8 mouse cellular contexts compared by ENCODE assay signal in the genomic region with DNA sequence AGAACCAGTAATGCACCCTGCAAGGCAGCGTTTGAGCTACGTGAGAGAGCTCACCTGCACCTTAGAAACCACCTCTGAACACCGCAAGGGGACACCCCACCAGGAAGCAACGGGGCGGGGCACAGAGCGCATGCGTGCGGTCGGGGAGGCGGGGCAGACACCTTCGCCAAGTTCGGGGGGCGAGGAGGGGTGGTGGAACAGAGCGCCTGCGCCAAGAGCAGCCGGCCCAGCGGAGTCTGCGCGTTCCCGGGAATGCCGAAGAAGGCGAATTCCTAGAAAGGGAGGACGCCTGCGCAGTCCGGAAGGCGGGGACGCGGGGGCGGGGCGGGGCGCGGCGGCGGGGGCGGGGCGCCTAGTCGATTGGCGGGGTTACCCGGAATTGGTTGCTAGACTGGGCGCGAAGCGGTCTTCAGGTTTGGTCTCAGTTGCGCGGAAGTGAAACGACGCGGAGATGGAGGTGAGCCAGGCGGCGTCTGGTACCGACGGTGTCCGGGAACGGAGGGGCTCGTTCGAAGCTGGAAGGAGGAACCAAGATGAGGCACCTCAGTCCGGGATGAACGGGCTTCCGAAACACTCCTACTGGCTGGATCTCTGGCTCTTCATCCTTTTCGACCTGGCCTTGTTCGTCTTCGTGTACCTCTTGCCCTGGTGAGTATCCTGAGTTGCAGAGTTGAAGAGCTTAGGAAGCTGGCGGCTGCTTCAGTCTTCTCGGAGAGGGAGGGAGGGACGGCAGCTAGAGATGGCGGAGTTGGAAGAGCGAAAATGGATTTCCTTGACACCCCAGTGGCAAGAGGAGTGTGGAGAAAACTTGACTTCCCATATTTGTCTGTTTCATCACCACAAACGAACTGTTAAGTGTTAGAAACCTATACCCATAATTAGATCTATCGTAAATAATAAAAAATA. TPM values are rescaled to one million over a fixed set of nuclear protein-coding genes. Genes with fewer than 3 reads are reported as not detected.
DNase-seq lines count a peak whose midpoint lies in the region; ATAC-seq and TF ChIP-seq lines count a peak whose summit lies in the region.

Gene 1810037I17Rik (plus strand): TSS at position 195 of the 906 bp plus-strand sequence.

- H3K27me3 ChIP-seq in CH12.LX (replicated peaks), result no peaks in the 10 kb centered on the region
- H3K27me3 ChIP-seq in forebrain, embryonic 11.5 days (ENCODE audit: control insufficient read depth, insufficient read depth, low read length), result no peaks in the 10 kb centered on the region
- no peaks in the 10 kb centered on the region for H3K27me3 ChIP-seq in heart, embryonic 16.5 days (ENCODE audit: control insufficient read depth, insufficient read depth, low read length)
- H3K27me3 ChIP-seq in liver, embryonic 15.5 days, result no peaks in the 10 kb centered on the region
- H3K27me3 ChIP-seq in neural tube, embryonic 12.5 days (replicated peaks), result no peaks in the 10 kb centered on the region

- H3K36me3 ChIP-seq in CH12.LX (replicated peaks in 1 of 2; ENCODE audit: control insufficient read depth in 1 of 2, insufficient read depth in 1 of 2, low read length in 1 of 2), result peaks cover 0 to 13% of the 10 kb centered on the region in 2 experiments
- no peaks in the 10 kb centered on the region for H3K36me3 ChIP-seq in forebrain, embryonic 11.5 days (ENCODE audit: control insufficient read depth, insufficient read depth, low read length)
- H3K36me3 ChIP-seq in heart, embryonic 16.5 days (ENCODE audit: control insufficient read depth, insufficient read depth), result no peaks in the 10 kb centered on the region; the same call in 1 of the 2 replicates
- peaks cover 13% of the 10 kb centered on the region; the same call in 1 of the 2 replicates for H3K36me3 ChIP-seq in liver, embryonic 15.5 days (replicated peaks)
- H3K36me3 ChIP-seq in neural tube, embryonic 12.5 days, result peaks cover 4% of the 10 kb centered on the region; the same call in 1 of the 2 replicates

- H3K79me2 ChIP-seq in CH12.LX (replicated peaks; ENCODE audit: control insufficient read depth, extremely low read depth, insufficient read depth, poor library complexity, severe bottlenecking), result peaks cover 11% of the 10 kb centered on the region

- peak in 1 of 2 experiments; percentile 33; a peak in 1 of 4 replicates for TF ChIP-seq CTCF in CH12.LX (conservative IDR thresholded peaks at IDR 0.05 in 1 of 2, IDR thresholded peaks at IDR 0.05 in 1 of 2; ENCODE audit: low read depth in 2 of 2, low read length in 2 of 2)

- dilution Hi-C loops in CH12.LX (cut with MboI; ENCODE audit: extremely low pct_ligation_motif_present, extremely low pct_unique_long_range_greater_than_20kb, low sequenced_read_pairs), result no loop called here

- peaks cover 8 to 32% of the 10 kb centered on the region in 2 experiments for H3K4me1 ChIP-seq in CH12.LX (ENCODE audit: control insufficient read depth in 1 of 2, insufficient read depth in 2 of 2)
- H3K4me1 ChIP-seq in forebrain, embryonic 11.5 days (replicated peaks; ENCODE audit: control insufficient read depth, insufficient read depth, low read length), result peaks cover 2% of the 10 kb centered on the region; the same call in 1 of the 2 replicates
- peaks cover 14% of the 10 kb centered on the region for H3K4me1 ChIP-seq in heart, embryonic 16.5 days (ENCODE audit: control insufficient read depth, insufficient read depth, low read length)
- H3K4me1 ChIP-seq in liver, embryonic 15.5 days (replicated peaks), result peaks cover 33% of the 10 kb centered on the region
- 0 out of 2 replicates have a peak, but pooled peaks cover 5% of the 10 kb centered on the region for H3K4me1 ChIP-seq in neural tube, embryonic 12.5 days

- TF ChIP-seq EP300 in CH12.LX (IDR thresholded peaks at IDR 0.05; ENCODE audit: low read length), result no peak; the same call in 1 of the 2 replicates

- DNase-seq in CH12.LX (ENCODE audit: extremely low read depth), result peak; percentile 83
- DNase-seq in c-Kit-positive CD71-positive TER-119-negative erythroid progenitor cells, embryonic 14.5 days (ENCODE audit: low read depth), result peak; percentile 84
- DNase-seq in forebrain, embryonic 11.5 days (ENCODE audit: low spot score), result peak; percentile 99
- DNase-seq in kidney, postnatal 36 days, result peak; percentile 97 to 99
- DNase-seq in telencephalon, adult 2 months (ENCODE audit: low read depth, low spot score), result peak; percentile 88

- peak; percentile 99 for ATAC-seq in forebrain, embryonic 11.5 days (replicated peaks; ENCODE audit: low FRiP score)
- ATAC-seq in heart, embryonic 16.5 days (replicated peaks; ENCODE audit: extremely low read depth, insufficient read depth, low FRiP score), result peak; percentile 99
- ATAC-seq in liver, embryonic 15.5 days (ENCODE audit: insufficient read depth), result peak; percentile 95
- peak; percentile 99 for ATAC-seq in neural tube, embryonic 12.5 days (ENCODE audit: low FRiP score, low read depth)

- H3K9ac ChIP-seq in CH12.LX (ENCODE audit: insufficient read depth, low read depth), result peak within 1 kb of the TSS; percentile 72
- peak within 1 kb of the TSS; percentile 64 for H3K9ac ChIP-seq in forebrain, embryonic 11.5 days (ENCODE audit: low read length)
- peak within 1 kb of the TSS; percentile 83 for H3K9ac ChIP-seq in heart, embryonic 16.5 days (ENCODE audit: low read length)
- peak within 1 kb of the TSS; percentile 74 for H3K9ac ChIP-seq in liver, embryonic 15.5 days
- H3K9ac ChIP-seq in neural tube, embryonic 12.5 days, result peak within 1 kb of the TSS; percentile 56

- in situ Hi-C loops in CH12.LX (cut with MboI; ENCODE audit: low pct_ligation_motif_present, low pct_unique_long_range_greater_than_20kb, low sequenced_read_pairs), result loop anchor here (25.0 kb wide), 2 partner anchors 287 to 637 kb away; partner anchors contain the start of gene Bcar3

- WGBS in forebrain, embryonic 11.5 days, result under 1% methylated on average over 51 of the region's 68 CpGs
- WGBS in heart, embryonic 16.5 days, result under 1% methylated on average over 67 of the region's 68 CpGs
- under 1% methylated on average over 68 of the region's 68 CpGs for WGBS in liver, embryonic 15.5 days (ENCODE audit: insufficient replicate concordance)
- under 1% methylated on average over 68 of the region's 68 CpGs for WGBS in neural tube, embryonic 12.5 days

- TF ChIP-seq POLR2A in CH12.LX (IDR thresholded peaks at IDR 0.05; ENCODE audit: low read depth, low read length), result peak; percentile 85

- H3K27ac ChIP-seq in CH12.LX (ENCODE audit: insufficient read depth, low read depth), result peak within 1 kb of the TSS; percentile 2; the same call in 1 of the 2 replicates
- H3K27ac ChIP-seq in forebrain, embryonic 11.5 days (ENCODE audit: low read depth, low read length), result peak within 1 kb of the TSS; percentile 25; the same call in 1 of the 2 replicates
- peak within 1 kb of the TSS; percentile 87 for H3K27ac ChIP-seq in heart, embryonic 16.5 days (ENCODE audit: low read length)
- peak within 1 kb of the TSS; percentile 92 for H3K27ac ChIP-seq in liver, embryonic 15.5 days (replicated peaks)
- H3K27ac ChIP-seq in neural tube, embryonic 12.5 days, result 0 out of 2 replicates have a peak within 1 kb of the TSS, but pooled peaks have one; percentile 10

- H3K4me2 ChIP-seq in CH12.LX (ENCODE audit: insufficient read depth, low read depth, poor library complexity, severe bottlenecking), result peak within 1 kb of the TSS; percentile 67
- peak within 1 kb of the TSS; percentile 61 for H3K4me2 ChIP-seq in forebrain, embryonic 11.5 days (ENCODE audit: low read depth, low read length, severe bottlenecking)
- peak within 1 kb of the TSS; percentile 85 for H3K4me2 ChIP-seq in heart, embryonic 16.5 days (ENCODE audit: low read depth, low read length)
- H3K4me2 ChIP-seq in liver, embryonic 15.5 days, result peak within 1 kb of the TSS; percentile 85
- peak within 1 kb of the TSS; percentile 54 for H3K4me2 ChIP-seq in neural tube, embryonic 12.5 days (replicated peaks)

- peak within 1 kb of the TSS; percentile 62 to 89 (median 71) for H3K4me3 ChIP-seq in CH12.LX (replicated peaks in 1 of 3; ENCODE audit: low read depth in 2 of 3, low read length in 2 of 3, poor library complexity in 1 of 3)
- peak within 1 kb of the TSS; percentile 53 for H3K4me3 ChIP-seq in forebrain, embryonic 11.5 days (ENCODE audit: low read depth, low read length)
- H3K4me3 ChIP-seq in heart, embryonic 16.5 days (ENCODE audit: low read length), result peak within 1 kb of the TSS; percentile 77
- H3K4me3 ChIP-seq in liver, embryonic 15.5 days (replicated peaks), result peak within 1 kb of the TSS; percentile 73
- H3K4me3 ChIP-seq in neural tube, embryonic 12.5 days, result peak within 1 kb of the TSS; percentile 54

- TF ChIP-seq RAD21 in CH12.LX (IDR thresholded peaks at IDR 0.05; ENCODE audit: low read depth, low read length), result no peak

- no peaks in the 10 kb centered on the region for H3K9me3 ChIP-seq in CH12.LX (replicated peaks; ENCODE audit: low read length)
- H3K9me3 ChIP-seq in forebrain, embryonic 11.5 days (ENCODE audit: control insufficient read depth, low read length), result no peaks in the 10 kb centered on the region
- no peaks in the 10 kb centered on the region for H3K9me3 ChIP-seq in heart, embryonic 16.5 days (replicated peaks; ENCODE audit: control insufficient read depth, low read length)
- no peaks in the 10 kb centered on the region for H3K9me3 ChIP-seq in liver, embryonic 15.5 days (replicated peaks)
- H3K9me3 ChIP-seq in neural tube, embryonic 12.5 days, result no peaks in the 10 kb centered on the region

TF ChIP-seq in CH12.LX, 34 proteins besides CTCF, POLR2A, EP300 and RAD21 (continues in another document):
- peak; percentile 68 for TF ChIP-seq MXI1 (IDR thresholded peaks at IDR 0.05; ENCODE audit: low read depth, low read length)
- TF ChIP-seq MEF2A (IDR thresholded peaks at IDR 0.05; ENCODE audit: borderline replicate concordance, low read depth, low read length), result no peak
- TF ChIP-seq JUN (IDR thresholded peaks at IDR 0.05; ENCODE audit: insufficient read depth, low read depth, low read length), result no peak
- 0 out of 2 replicates have a peak, but pooled peaks have one; percentile 48 for TF ChIP-seq POLR2AphosphoS2 (IDR thresholded peaks at IDR 0.05; ENCODE audit: low read depth, low read length)
- 0 out of 2 replicates have a peak, but pooled peaks have one; percentile 31 for TF ChIP-seq TBP (conservative IDR thresholded peaks at IDR 0.05; ENCODE audit: low read depth, low read length)
- TF ChIP-seq ZMIZ1 (IDR thresholded peaks at IDR 0.05; ENCODE audit: low read depth, low read length), result no peak
- no peak for TF ChIP-seq BHLHE40 (IDR thresholded peaks at IDR 0.05; ENCODE audit: low read depth, low read length)
- TF ChIP-seq SIN3A (IDR thresholded peaks at IDR 0.05; ENCODE audit: low read length), result peak; percentile 93
- no peak; the same call in 1 of the 2 replicates for TF ChIP-seq CHD1 (IDR thresholded peaks at IDR 0.05; ENCODE audit: low read depth, low read length)

RNA-seq across cellular contexts. Expression of gene 1810037I17Rik, which starts in this region (rescaled TPM):
- total RNA-seq in CH12.LX (2012; rRNA removed) (72.2 and 75.6 TPM in 2 replicates), CH12.LX (2014; rRNA removed) (116 and 132 TPM in 2 replicates)
- 106 and 129 TPM in 2 replicates for polyA plus RNA-seq in CH12.LX (2012; ENCODE audit: insufficient read length, low read depth)
- polyA plus RNA-seq in forebrain, embryonic 11.5 days (2014; fragmentation: Nextera tagmentation; extraction: Ambion mirVana), result 88.0 and 95.6 TPM in 2 replicates
- 95.0 and 110 TPM in 2 replicates for polyA plus RNA-seq in heart, embryonic 16.5 days (2015; fragmentation: Nextera tagmentation; extraction: Ambion mirVana)
- 74.4 and 88.2 TPM in 2 replicates for polyA plus RNA-seq in liver, embryonic 15.5 days (2015; fragmentation: Nextera tagmentation; extraction: Ambion mirVana)
- 86.6 and 90.4 TPM in 2 replicates for polyA plus RNA-seq in neural tube, embryonic 12.5 days (2016; fragmentation: Nextera tagmentation; extraction: Ambion mirVana)

Comparison
In these comparisons a context has a peak if more than half of its experiments do, and no peak if none do; other contexts are left out.
1. Peak in every context shown above with its lines: DNase-seq, ATAC-seq, H3K4me3 ChIP-seq and H3K27ac ChIP-seq.
2. H3K27ac ChIP-seq: peak in every context shown above with its lines; median percentile 92 in liver, embryonic 15.5 days; 87 in heart, embryonic 16.5 days; 25 in forebrain, embryonic 11.5 days; 10 in neural tube, embryonic 12.5 days; 2 in CH12.LX.